Mouse (Mus musculus): Measurements from ENCODE around the gene Tunar. TPM values are rescaled to one million over a fixed set of nuclear protein-coding genes. Genes with fewer than 3 reads are reported as not detected.

Tunar gene
- polyA plus RNA-seq, 1 experiment from 2014 or later, result not detected

- 87% methylated on average over 9 of the region's 9 CpGs for WGBS (ENCODE audit: missing documents)
- Histone ChIP-seq H3K4me3 (ENCODE audit: inconsistent target) (no peak overlapping the region), H3K27ac (no peak overlapping the region), H3K79me2 (ENCODE audit: inconsistent target) (no peaks in the 10 kb centered on the region), H3K36me3 (ENCODE audit: inconsistent target) (no peaks in the 10 kb centered on the region)
These were observed 20.6 kb downstream of the Tunar start for GRCm38 (mm10) chr12:105354266-105354665.

GRCm38 (mm10) chr12:105354772-105355171, 21.1 kb downstream of the Tunar start:
- H3K79me2 ChIP-seq (ENCODE audit: inconsistent target), result no peaks in the 10 kb centered on the region
- WGBS (ENCODE audit: missing documents), result 86% methylated on average over 8 of the region's 8 CpGs
- no peaks in the 10 kb centered on the region for H3K36me3 ChIP-seq (ENCODE audit: inconsistent target)
- no peak overlapping the region for H3K4me3 ChIP-seq (ENCODE audit: inconsistent target)
- H3K27ac ChIP-seq, result no peak overlapping the region

- WGBS (ENCODE audit: missing documents), result 86% methylated on average over 13 of the region's 13 CpGs
- H3K36me3 ChIP-seq (ENCODE audit: inconsistent target), result no peaks in the 10 kb centered on the region
- no peaks in the 10 kb centered on the region for H3K79me2 ChIP-seq (ENCODE audit: inconsistent target)
- H3K27ac ChIP-seq, result no peak overlapping the region
- no peak overlapping the region for H3K4me3 ChIP-seq (ENCODE audit: inconsistent target)
These were observed 23.1 kb downstream of the Tunar start for GRCm38 (mm10) chr12:105356781-105357180.

- no peak overlapping the region for H3K4me3 ChIP-seq (ENCODE audit: inconsistent target)
- 77% methylated on average over 2 of the region's 2 CpGs for WGBS (ENCODE audit: missing documents)
- H3K27ac ChIP-seq, result no peak overlapping the region
- no peaks in the 10 kb centered on the region for H3K36me3 ChIP-seq (ENCODE audit: inconsistent target)
- no peaks in the 10 kb centered on the region for H3K79me2 ChIP-seq (ENCODE audit: inconsistent target)
These were observed 30.0 kb downstream of the Tunar start for GRCm38 (mm10) chr12:105363648-105364047.

- no peak overlapping the region for H3K4me3 ChIP-seq (ENCODE audit: inconsistent target)
- H3K27ac ChIP-seq, result no peak overlapping the region
- H3K79me2 ChIP-seq (ENCODE audit: inconsistent target), result no peaks in the 10 kb centered on the region
- no peaks in the 10 kb centered on the region for H3K36me3 ChIP-seq (ENCODE audit: inconsistent target)
- 83% methylated on average over 8 of the region's 8 CpGs for WGBS (ENCODE audit: missing documents)
These were observed 40.9 kb downstream of the Tunar start for GRCm38 (mm10) chr12:105374564-105374963.

GRCm38 (mm10) chr12:105376976-105377375, 43.3 kb downstream of the Tunar start:
- WGBS (ENCODE audit: missing documents), result 70% methylated on average over 12 of the region's 12 CpGs
- H3K27ac ChIP-seq, result no peak overlapping the region
- H3K36me3 ChIP-seq (ENCODE audit: inconsistent target), result no peaks in the 10 kb centered on the region
- no peak overlapping the region for H3K4me3 ChIP-seq (ENCODE audit: inconsistent target)
- H3K79me2 ChIP-seq (ENCODE audit: inconsistent target), result no peaks in the 10 kb centered on the region

GRCm38 (mm10) chr12:105382733-105383132, 49.1 kb downstream of the Tunar start:
- WGBS (ENCODE audit: missing documents), result 60% methylated on average over 7 of the region's 7 CpGs
- Histone ChIP-seq H3K27ac (no peak overlapping the region), H3K4me3 (ENCODE audit: inconsistent target) (no peak overlapping the region), H3K79me2 (ENCODE audit: inconsistent target) (no peaks in the 10 kb centered on the region), H3K36me3 (ENCODE audit: inconsistent target) (no peaks in the 10 kb centered on the region)

GRCm38 (mm10) chr12:105394671-105395070, 61.0 kb downstream of the Tunar start:
- WGBS (ENCODE audit: missing documents), result 90% methylated on average over 7 of the region's 7 CpGs
- Histone ChIP-seq H3K27ac (no peak overlapping the region), H3K36me3 (ENCODE audit: inconsistent target) (no peaks in the 10 kb centered on the region), H3K79me2 (ENCODE audit: inconsistent target) (no peaks in the 10 kb centered on the region), H3K4me3 (ENCODE audit: inconsistent target) (no peak overlapping the region)

GRCm38 (mm10) chr12:105398172-105398571, 64.5 kb downstream of the Tunar start:
- Histone ChIP-seq H3K27ac (no peak overlapping the region), H3K4me3 (ENCODE audit: inconsistent target) (no peak overlapping the region), H3K36me3 (ENCODE audit: inconsistent target) (no peaks in the 10 kb centered on the region), H3K79me2 (ENCODE audit: inconsistent target) (no peaks in the 10 kb centered on the region)
- 29% methylated on average over 5 of the region's 5 CpGs for WGBS (ENCODE audit: missing documents)

GRCm38 (mm10) chr12:105403742-105404141, 70.1 kb downstream of the Tunar start:
- H3K36me3 ChIP-seq (ENCODE audit: inconsistent target), result no peaks in the 10 kb centered on the region
- WGBS (ENCODE audit: missing documents), result 93% methylated on average over 5 of the region's 5 CpGs
- no peak overlapping the region for H3K4me3 ChIP-seq (ENCODE audit: inconsistent target)
- H3K27ac ChIP-seq, result no peak overlapping the region
- H3K79me2 ChIP-seq (ENCODE audit: inconsistent target), result no peaks in the 10 kb centered on the region

- Histone ChIP-seq H3K36me3 (ENCODE audit: inconsistent target) (no peaks in the 10 kb centered on the region), H3K79me2 (ENCODE audit: inconsistent target) (no peaks in the 10 kb centered on the region), H3K4me3 (ENCODE audit: inconsistent target) (no peak overlapping the region), H3K27ac (no peak overlapping the region)
- WGBS (ENCODE audit: missing documents), result 27% methylated on average over 6 of the region's 6 CpGs
These were observed 72.3 kb downstream of the Tunar start for GRCm38 (mm10) chr12:105406008-105406407.

- H3K4me3 ChIP-seq (ENCODE audit: inconsistent target), result no peak overlapping the region
- 95% methylated on average over 8 of the region's 8 CpGs for WGBS (ENCODE audit: missing documents)
- no peak overlapping the region for H3K27ac ChIP-seq
- no peaks in the 10 kb centered on the region for H3K36me3 ChIP-seq (ENCODE audit: inconsistent target)
- no peaks in the 10 kb centered on the region for H3K79me2 ChIP-seq (ENCODE audit: inconsistent target)
These were observed 80.2 kb downstream of the Tunar start for GRCm38 (mm10) chr12:105413909-105414308.

GRCm38 (mm10) chr12:105420476-105420875, 86.8 kb downstream of the Tunar start:
- WGBS (ENCODE audit: missing documents), result 48% methylated on average over 6 of the region's 6 CpGs
- no peak overlapping the region for H3K4me3 ChIP-seq (ENCODE audit: inconsistent target)
- no peaks in the 10 kb centered on the region for H3K79me2 ChIP-seq (ENCODE audit: inconsistent target)
- no peak overlapping the region for H3K27ac ChIP-seq
- no peaks in the 10 kb centered on the region for H3K36me3 ChIP-seq (ENCODE audit: inconsistent target)

- 53% methylated on average over 7 of the region's 7 CpGs for WGBS (ENCODE audit: missing documents)
- H3K27ac ChIP-seq, result no peak overlapping the region
- no peaks in the 10 kb centered on the region for H3K36me3 ChIP-seq (ENCODE audit: inconsistent target)
- H3K4me3 ChIP-seq (ENCODE audit: inconsistent target), result no peak overlapping the region
- no peaks in the 10 kb centered on the region for H3K79me2 ChIP-seq (ENCODE audit: inconsistent target)
These were observed 92.9 kb downstream of the Tunar start for GRCm38 (mm10) chr12:105426541-105426940.

- Histone ChIP-seq H3K4me3 (ENCODE audit: inconsistent target) (no peak overlapping the region), H3K27ac (no peak overlapping the region)
- 24% methylated on average over 9 of the region's 10 CpGs for WGBS (ENCODE audit: missing documents)
These were observed 93.5 kb downstream of the Tunar start for GRCm38 (mm10) chr12:105427039-105427757.

GRCm38 (mm10) chr12:105431872-105432271, 98.2 kb downstream of the Tunar start:
- Histone ChIP-seq H3K36me3 (ENCODE audit: inconsistent target) (no peaks in the 10 kb centered on the region), H3K27ac (no peak overlapping the region), H3K79me2 (ENCODE audit: inconsistent target) (no peaks in the 10 kb centered on the region), H3K4me3 (ENCODE audit: inconsistent target) (no peak overlapping the region)
- 28% methylated on average over 3 of the region's 3 CpGs for WGBS (ENCODE audit: missing documents)

More at GRCm38 (mm10) chr12:105427039-105427757, 93.5 kb downstream of the Tunar start:
- Histone ChIP-seq H3K36me3 (ENCODE audit: inconsistent target) (no peaks in the 10 kb centered on the region), H3K79me2 (ENCODE audit: inconsistent target) (no peaks in the 10 kb centered on the region)
